Mouse (Mus musculus) heart, embryonic 11.5 days (tissue): ENCODE results near the gene Timm22. TPM values are rescaled to one million over a fixed set of nuclear protein-coding genes. Genes with fewer than 3 reads are reported as not detected.

Experiments used
- polyA plus RNA-seq: library from polyadenylated mRNA; unstranded; fragments of >200 nt; fragmentation: Nextera tagmentation; extraction: Ambion mirVana; gene quantifications from 2 replicates; pipeline ENCODE4 v1.2.1, GENCODE M21; 2014

The Timm22 gene
- polyA plus RNA-seq, 1 experiment from 2014 or later: 110 TPM

Other genes with a start within 250 kb of the Timm22 start
- gene Vps53, start 227.3 kb upstream of the Timm22 start, polyA plus RNA-seq: 33.0 and 33.7 TPM in 2 replicates
- 31.2 and 35.8 TPM in 2 replicates for gene Fam57a, start 227.3 kb upstream of the Timm22 start, polyA plus RNA-seq
- gene Dbil5, start 189.3 kb upstream of the Timm22 start, polyA plus RNA-seq: 0.99 and 1.3 TPM in 2 replicates
- 25.8 and 34.8 TPM in 2 replicates for gene Gemin4, start 189.3 kb upstream of the Timm22 start, polyA plus RNA-seq
- gene Mrm3, start 163.2 kb upstream of the Timm22 start, polyA plus RNA-seq: 21.1 and 21.6 TPM in 2 replicates
- 128 TPM in 2 replicates for gene Glod4, start 163.2 kb upstream of the Timm22 start, polyA plus RNA-seq
- 21.6 and 24.8 TPM in 2 replicates for gene Nxn, start 7.8 kb upstream of the Timm22 start, polyA plus RNA-seq
- 22.9 and 26.2 TPM in 2 replicates for gene Abr, start 215.4 kb downstream of the Timm22 start, polyA plus RNA-seq